18 mouse cellular contexts compared by ENCODE assay signal in genomic region chr12:112221290-112221689, GRCm38 (mm10).
DNase-seq lines count a peak whose midpoint lies in the region; ATAC-seq lines count a peak whose summit lies in the region.
"Had no signal": no experiment of that assay in that cellular context is flagged by ENCODE, and none has a peak within 500 bp of the region (broad histone marks: within the 10 kb centered on the region; RNA-seq: fewer than 3 reads in every experiment).

No protein-coding gene starts in this region.

- H3K4me2 ChIP-seq in hindbrain, embryonic 12.5 days (replicated peaks) = no peak overlapping the region
- H3K4me2 ChIP-seq in midbrain, embryonic 12.5 days (replicated peaks) = 0 out of 2 replicates have a peak overlapping the region, but pooled peaks have one; percentile 21

- ATAC-seq in hindbrain, embryonic 12.5 days (ENCODE audit: low FRiP score) = peak; percentile 62
- ATAC-seq in midbrain, embryonic 12.5 days (ENCODE audit: low FRiP score, low read depth) = peak; percentile 72
- ATAC-seq: inflammation-experienced regulatory T-cells, adult 6 months had no signal

- no peak overlapping the region for H3K4me3 ChIP-seq in hindbrain, embryonic 12.5 days
- H3K4me3 ChIP-seq in midbrain, embryonic 12.5 days = no peak overlapping the region
- H3K4me3 ChIP-seq: heart, adult 2 months had no signal

- H3K27me3 ChIP-seq in hindbrain, embryonic 12.5 days = peaks cover 30% of the 10 kb centered on the region
- no peaks in the 10 kb centered on the region; the same call in 1 of the 2 replicates for H3K27me3 ChIP-seq in midbrain, embryonic 12.5 days

- no peak overlapping the region for H3K9ac ChIP-seq in hindbrain, embryonic 12.5 days
- no peak overlapping the region for H3K9ac ChIP-seq in midbrain, embryonic 12.5 days (replicated peaks)

- H3K36me3 ChIP-seq in hindbrain, embryonic 12.5 days = no peaks in the 10 kb centered on the region
- H3K36me3 ChIP-seq in midbrain, embryonic 12.5 days = no peaks in the 10 kb centered on the region

- no peaks in the 10 kb centered on the region for H3K9me3 ChIP-seq in hindbrain, embryonic 12.5 days (replicated peaks)
- no peaks in the 10 kb centered on the region for H3K9me3 ChIP-seq in midbrain, embryonic 12.5 days

- 25% methylated on average over 6 of the region's 6 CpGs for WGBS in hindbrain, embryonic 12.5 days
- WGBS in midbrain, embryonic 12.5 days = 48% methylated on average over 6 of the region's 6 CpGs

- peaks cover 42% of the 10 kb centered on the region for H3K4me1 ChIP-seq in hindbrain, embryonic 12.5 days
- H3K4me1 ChIP-seq in midbrain, embryonic 12.5 days = peaks cover 50% of the 10 kb centered on the region

- peak overlapping the region; percentile 60 for H3K27ac ChIP-seq in hindbrain, embryonic 12.5 days
- H3K27ac ChIP-seq in midbrain, embryonic 12.5 days (replicated peaks) = peak overlapping the region; percentile 90
- H3K27ac ChIP-seq: heart, adult 2 months had no signal

- peak; percentile 33 for DNase-seq in retina, embryonic 14.5 days (ENCODE audit: low spot score)
- no peak for DNase-seq in retina, postnatal 1 day
- no peak for DNase-seq in gastrocnemius, postnatal 4 days (ENCODE audit: low spot score in 2 of 2)
- no peak for DNase-seq in frontal cortex, postnatal 36 days (ENCODE audit: low spot score in 2 of 2)
- DNase-seq in urinary bladder, postnatal 25 days (ENCODE audit: low spot score) = no peak
- DNase-seq in frontal cortex, postnatal 25 days (ENCODE audit: low spot score in 2 of 2) = no peak
- DNase-seq: adrenal gland, postnatal 36 days; cerebellum, adult 9-10 months; gastrocnemius, postnatal 10 days; heart, adult 2 months; liver; lung, adult 18-20 months; lung, postnatal 4 days; spleen, adult 18-20 months; thymus, adult 18-20 months had no signal
